In the genomic region with DNA sequence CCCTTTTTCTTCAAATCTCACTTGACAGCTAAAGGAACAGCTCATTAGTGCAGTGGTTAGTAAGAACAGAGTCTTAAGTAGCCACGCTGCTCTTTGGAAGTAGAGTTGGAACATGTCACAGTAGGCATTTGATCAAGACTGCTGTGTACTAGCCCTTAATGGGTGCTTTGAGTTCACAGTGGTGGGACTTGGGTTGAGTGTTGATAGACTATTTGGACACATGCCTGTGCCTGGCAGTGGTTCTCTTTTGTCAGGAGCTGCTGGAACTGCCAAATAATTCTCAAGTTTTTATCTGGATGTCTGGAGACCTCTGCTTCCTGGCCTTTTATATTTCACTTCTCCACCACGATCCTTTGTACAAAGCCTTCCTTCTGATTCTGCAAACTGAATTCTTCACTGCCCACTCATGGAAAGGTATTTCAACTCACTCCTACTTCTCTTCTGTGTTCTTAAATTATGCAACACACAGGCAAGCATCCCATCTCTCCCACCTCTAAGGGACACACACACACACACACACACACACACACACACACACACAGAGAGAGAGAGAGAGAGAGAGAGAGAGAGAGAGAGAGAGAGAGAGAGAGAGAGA, we compare ENCODE assay signal across 13 mouse cellular contexts.
DNase-seq lines count a peak whose midpoint lies in the region; ATAC-seq and TF ChIP-seq lines count a peak whose summit lies in the region.
"Had no signal": no experiment of that assay in that cellular context is flagged by ENCODE, and none has a peak within 500 bp of the region (broad histone marks: within the 10 kb centered on the region; RNA-seq: fewer than 3 reads in every experiment).

No protein-coding gene starts in this region.

- H3K27me3 ChIP-seq in hindbrain, embryonic 16.5 days (replicated peaks; ENCODE audit: control insufficient read depth, insufficient read depth, low read length) = no peaks in the 10 kb centered on the region
- H3K27me3 ChIP-seq in hindbrain, embryonic 14.5 days (ENCODE audit: control insufficient read depth, insufficient read depth, low read length) = no peaks in the 10 kb centered on the region
- H3K27me3 ChIP-seq in forebrain, postnatal 0 days (ENCODE audit: insufficient read depth, low read length) = no peaks in the 10 kb centered on the region
- H3K27me3 ChIP-seq: CH12.LX; hindbrain, embryonic 13.5 days; liver, embryonic 13.5 days had no signal

- TF ChIP-seq POLR2A in brain, embryonic 14.5 days (IDR thresholded peaks at IDR 0.05; ENCODE audit: borderline replicate concordance, extremely low read depth, insufficient read depth, insufficient read length, poor library complexity, severe bottlenecking) = no peak

- H3K4me1 ChIP-seq in hindbrain, embryonic 16.5 days (ENCODE audit: control insufficient read depth, insufficient read depth, low read depth, low read length) = no peaks in the 10 kb centered on the region
- 0 out of 2 replicates have a peak, but pooled peaks cover 3% of the 10 kb centered on the region for H3K4me1 ChIP-seq in hindbrain, embryonic 14.5 days (replicated peaks; ENCODE audit: control insufficient read depth, insufficient read depth, low read length)
- no peaks in the 10 kb centered on the region for H3K4me1 ChIP-seq in forebrain, postnatal 0 days (ENCODE audit: insufficient read depth)
- H3K4me1 ChIP-seq: hindbrain, embryonic 13.5 days; liver, embryonic 13.5 days had no signal

- no peak overlapping the region for H3K4me3 ChIP-seq in hindbrain, embryonic 16.5 days (ENCODE audit: low read length)
- H3K4me3 ChIP-seq in hindbrain, embryonic 14.5 days (replicated peaks; ENCODE audit: low read length) = no peak overlapping the region
- no peak overlapping the region for H3K4me3 ChIP-seq in forebrain, postnatal 0 days (ENCODE audit: low read depth, low read length)
- H3K4me3 ChIP-seq: hindbrain, embryonic 13.5 days; liver, embryonic 13.5 days had no signal

- intact Hi-C loops in left cerebral cortex, postnatal 36 days (cut with DNase I) = no loop called here

- H3K9ac ChIP-seq in hindbrain, embryonic 16.5 days (ENCODE audit: low read depth, low read length) = no peak overlapping the region
- no peak overlapping the region for H3K9ac ChIP-seq in hindbrain, embryonic 14.5 days
- no peak overlapping the region for H3K9ac ChIP-seq in forebrain, postnatal 0 days
- H3K9ac ChIP-seq: hindbrain, embryonic 13.5 days; liver, embryonic 13.5 days had no signal

- H3K27ac ChIP-seq in hindbrain, embryonic 16.5 days (ENCODE audit: low read depth, low read length) = no peak overlapping the region
- H3K27ac ChIP-seq in hindbrain, embryonic 14.5 days = no peak overlapping the region
- H3K27ac ChIP-seq in forebrain, postnatal 0 days (ENCODE audit: low read depth, low read length) = no peak overlapping the region
- H3K27ac ChIP-seq: hindbrain, embryonic 13.5 days; liver, embryonic 13.5 days had no signal

- peak; percentile 56; the same call in 1 of the 2 replicates for ATAC-seq in hindbrain, embryonic 16.5 days
- no peak for ATAC-seq in hindbrain, embryonic 14.5 days (ENCODE audit: low FRiP score)
- peak; percentile 68 for ATAC-seq in forebrain, postnatal 0 days

- no peak for TF ChIP-seq CTCF in brain, embryonic 14.5 days (IDR thresholded peaks at IDR 0.05; ENCODE audit: borderline replicate concordance, extremely low read depth, insufficient read depth, insufficient read length)
- no peak for TF ChIP-seq CTCF in forebrain, postnatal 0 days (IDR thresholded peaks at IDR 0.05; ENCODE audit: low read depth)

- DNase-seq in hindbrain, embryonic 14.5 days (ENCODE audit: low spot score) = no peak
- peak; percentile 90 for DNase-seq in brain, embryonic 14.5 days (ENCODE audit: low read depth)
- peak; percentile 50 for DNase-seq in forebrain, postnatal 0 days
- peak; percentile 7 for DNase-seq in left cerebral cortex, postnatal 36 days (ENCODE audit: low spot score in 2 of 2)
- no peak for DNase-seq in ovary, postnatal 14 days (ENCODE audit: low spot score)
- no peak for DNase-seq in urinary bladder, postnatal 14 days (ENCODE audit: low spot score)
- DNase-seq: adrenal gland, adult 8-10 months; kidney, adult 8-10 months; liver, embryonic 13.5 days; spleen, adult 18-20 months had no signal

- H3K4me2 ChIP-seq in hindbrain, embryonic 16.5 days (ENCODE audit: low read length) = no peak overlapping the region
- H3K4me2 ChIP-seq in hindbrain, embryonic 14.5 days (replicated peaks) = no peak overlapping the region
- no peak overlapping the region for H3K4me2 ChIP-seq in forebrain, postnatal 0 days (ENCODE audit: low read depth)
- H3K4me2 ChIP-seq: hindbrain, embryonic 13.5 days; liver, embryonic 13.5 days had no signal

- H3K9me3 ChIP-seq in hindbrain, embryonic 16.5 days (ENCODE audit: control insufficient read depth, low read length) = no peaks in the 10 kb centered on the region
- no peaks in the 10 kb centered on the region for H3K9me3 ChIP-seq in hindbrain, embryonic 14.5 days (ENCODE audit: control insufficient read depth, low read length)
- no peaks in the 10 kb centered on the region for H3K9me3 ChIP-seq in forebrain, postnatal 0 days (ENCODE audit: low read length)
- H3K9me3 ChIP-seq: hindbrain, embryonic 13.5 days; liver, embryonic 13.5 days had no signal

- H3K36me3 ChIP-seq in hindbrain, embryonic 16.5 days (ENCODE audit: control insufficient read depth, insufficient read depth, low read length) = no peaks in the 10 kb centered on the region
- H3K36me3 ChIP-seq in hindbrain, embryonic 14.5 days (replicated peaks; ENCODE audit: control insufficient read depth, insufficient read depth) = no peaks in the 10 kb centered on the region
- no peaks in the 10 kb centered on the region for H3K36me3 ChIP-seq in forebrain, postnatal 0 days (ENCODE audit: insufficient read depth)
- H3K36me3 ChIP-seq: hindbrain, embryonic 13.5 days; liver, embryonic 13.5 days had no signal

- WGBS in hindbrain, embryonic 16.5 days = 62% methylated on average over 2 of the region's 2 CpGs
- WGBS in hindbrain, embryonic 14.5 days = 84% methylated on average over 2 of the region's 2 CpGs
- WGBS in forebrain, postnatal 0 days = 25% methylated on average over 2 of the region's 2 CpGs

Comparison
In these comparisons a context has a peak if more than half of its experiments do, and no peak if none do; other contexts are left out.
1. DNase-seq: peak in brain, embryonic 14.5 days (single experiment), forebrain, postnatal 0 days (single experiment) and left cerebral cortex, postnatal 36 days (2 of 2); none in hindbrain, embryonic 14.5 days (single experiment), ovary, postnatal 14 days (single experiment) and urinary bladder, postnatal 14 days (single experiment).